Mouse (Mus musculus): ENCODE data around the gene Fam240a. TPM values are rescaled to one million over a fixed set of nuclear protein-coding genes. Genes with fewer than 3 reads are reported as not detected.

The Fam240a gene
- polyA plus RNA-seq, 1 experiment from 2014 or later, result not detected

DNA sequence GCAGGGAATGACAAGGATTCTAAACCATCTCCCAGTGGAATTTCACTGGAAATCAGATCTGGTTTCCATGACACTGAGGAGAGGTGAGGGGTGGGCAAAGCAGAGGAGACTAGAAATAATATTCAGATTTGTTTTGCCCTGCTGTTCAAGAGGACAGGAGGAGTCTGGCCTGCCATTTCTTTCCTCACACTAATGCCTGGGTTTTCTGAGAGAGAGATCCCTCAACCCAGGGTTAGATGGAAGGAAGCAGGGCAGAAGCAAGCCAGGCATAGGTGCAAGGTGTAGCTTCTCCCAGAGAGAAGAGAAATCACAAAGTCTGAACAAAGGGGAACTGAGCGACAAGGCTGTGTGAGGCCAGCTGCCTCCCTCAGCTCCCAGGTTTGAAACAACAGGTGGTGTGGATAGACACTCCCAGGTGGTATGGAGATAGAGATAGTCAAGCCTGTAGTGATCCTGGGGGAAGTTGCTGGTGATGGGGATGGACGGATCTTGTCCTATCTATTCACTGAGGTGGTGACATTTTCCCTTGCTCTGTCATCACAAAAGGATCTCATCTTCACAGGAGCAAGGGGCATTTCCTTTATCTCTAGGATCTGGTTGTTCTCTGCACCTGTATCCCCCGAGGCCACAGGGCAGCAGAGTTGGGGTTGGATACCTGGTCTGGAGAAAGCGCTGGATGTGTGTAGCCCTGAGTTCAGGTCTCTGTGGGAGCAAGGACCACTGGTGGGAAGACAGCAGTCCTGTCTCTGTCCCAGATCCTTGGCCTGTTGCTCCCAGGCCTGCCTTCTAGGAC, 8.6 kb downstream of the Fam240a start:
- H3K4me1 ChIP-seq, result no peaks in the 10 kb centered on the region
- H3K27me3 ChIP-seq (replicated peaks), result no peaks in the 10 kb centered on the region
- H3K9ac ChIP-seq, result no peak overlapping the region
- peaks cover 4% of the 10 kb centered on the region; the same call in 1 of the 2 replicates for H3K9me3 ChIP-seq
- H3K36me3 ChIP-seq, result no peaks in the 10 kb centered on the region
- H3K4me2 ChIP-seq, result no peak overlapping the region
- H3K27ac ChIP-seq (replicated peaks), result no peak overlapping the region
- ATAC-seq (ENCODE audit: extremely low read depth, insufficient number of reproducible peaks, low FRiP score, low TSS enrichment), result no peak
- 65% methylated on average over 4 of the region's 4 CpGs for WGBS
- no peak overlapping the region for H3K4me3 ChIP-seq

DNA sequence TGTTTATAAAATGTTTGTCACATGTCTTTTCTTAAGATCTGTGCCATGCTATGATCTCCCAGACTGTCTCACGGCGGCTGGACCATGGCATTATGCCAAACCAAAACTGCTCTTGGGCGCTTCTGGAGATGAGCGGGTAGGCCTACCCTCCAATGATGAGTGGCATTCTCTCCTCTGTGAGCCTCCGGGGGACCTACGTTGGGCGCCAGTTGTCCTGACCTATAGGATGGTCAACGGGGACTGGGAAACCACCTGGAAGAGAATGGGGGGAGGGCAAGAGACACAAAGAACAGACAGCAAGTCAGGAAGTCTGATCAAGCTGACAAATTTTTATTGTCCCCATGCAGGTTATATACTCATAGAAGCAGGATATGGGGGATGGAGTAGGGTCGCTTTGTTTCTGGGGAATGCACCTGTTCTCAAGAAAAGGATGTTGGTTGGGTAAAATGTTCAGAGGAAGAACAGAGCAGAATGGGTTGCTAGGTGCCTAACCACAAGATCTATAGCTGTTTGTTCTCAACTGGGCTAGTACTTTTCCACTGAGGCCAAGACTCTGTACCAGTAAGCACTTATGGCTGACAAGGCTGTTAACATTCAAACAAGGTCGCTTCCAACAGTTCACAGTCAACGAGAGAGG, 9.3 kb downstream of the Fam240a start:
- Histone ChIP-seq H3K4me3 (no peak overlapping the region), H3K27me3 (replicated peaks) (no peaks in the 10 kb centered on the region), H3K9me3 (peaks cover 4% of the 10 kb centered on the region; the same call in 1 of the 2 replicates), H3K36me3 (no peaks in the 10 kb centered on the region), H3K4me1 (peaks cover 1% of the 10 kb centered on the region; the same call in 1 of the 2 replicates), H3K9ac (no peak overlapping the region), H3K27ac (replicated peaks) (no peak overlapping the region), H3K4me2 (no peak overlapping the region)
- 84% methylated on average over 11 of the region's 11 CpGs for WGBS
- ATAC-seq (ENCODE audit: extremely low read depth, insufficient number of reproducible peaks, low FRiP score, low TSS enrichment), result no peak

DNA sequence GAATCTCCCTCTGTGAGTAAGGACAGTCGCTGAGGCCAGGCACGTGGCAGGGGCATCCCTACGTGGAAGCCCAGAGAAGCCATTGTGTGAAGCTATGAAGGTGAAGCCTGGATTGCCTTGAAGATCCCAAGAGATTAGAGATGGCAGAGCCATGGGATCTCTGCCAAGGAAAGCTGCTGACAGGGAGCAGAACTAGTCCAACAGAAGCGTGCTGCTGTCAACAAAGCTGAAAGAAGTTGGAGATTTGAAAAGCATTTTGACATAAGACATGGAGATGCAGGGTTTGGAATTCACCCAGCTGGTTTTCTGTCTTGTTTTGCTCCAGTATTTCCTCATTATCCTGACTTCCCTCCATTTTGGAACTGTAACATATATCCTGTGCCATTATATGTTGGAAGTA, 14.4 kb downstream of the Fam240a start:
- H3K36me3 ChIP-seq, result no peaks in the 10 kb centered on the region
- H3K4me2 ChIP-seq, result no peak overlapping the region
- WGBS, result 58% methylated on average over 4 of the region's 4 CpGs
- H3K27me3 ChIP-seq (replicated peaks), result peaks cover 8% of the 10 kb centered on the region; the same call in 1 of the 2 replicates
- H3K4me1 ChIP-seq, result peaks cover 8% of the 10 kb centered on the region; the same call in 1 of the 2 replicates
- H3K9me3 ChIP-seq, result peaks cover 4% of the 10 kb centered on the region; the same call in 1 of the 2 replicates
- no peak overlapping the region for H3K4me3 ChIP-seq
- no peak overlapping the region for H3K9ac ChIP-seq
- no peak overlapping the region for H3K27ac ChIP-seq (replicated peaks)
- ATAC-seq (ENCODE audit: extremely low read depth, insufficient number of reproducible peaks, low FRiP score, low TSS enrichment), result no peak

DNA sequence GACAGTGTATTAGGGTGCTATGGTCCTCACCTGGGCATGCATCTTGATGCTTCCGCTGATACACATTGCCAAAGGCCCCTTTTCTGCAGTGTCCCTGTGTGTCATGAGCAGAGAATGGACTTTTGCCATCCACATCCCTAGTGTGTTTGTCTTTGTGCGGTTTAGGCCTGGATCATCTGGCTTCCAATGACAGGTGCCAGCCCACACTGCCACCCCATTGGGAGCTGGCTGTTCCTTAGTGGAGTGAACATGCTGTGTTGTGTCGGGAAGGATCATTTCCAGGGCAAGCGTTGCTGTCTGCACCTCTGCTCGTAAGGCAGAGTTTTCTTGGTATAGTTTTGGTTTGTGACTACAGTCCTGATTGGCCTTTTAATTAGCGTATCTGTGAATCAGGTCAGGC, 15.5 kb downstream of the Fam240a start:
- Histone ChIP-seq H3K4me1 (peaks cover 12% of the 10 kb centered on the region; the same call in 1 of the 2 replicates), H3K4me2 (no peak overlapping the region), H3K36me3 (no peaks in the 10 kb centered on the region), H3K27me3 (replicated peaks) (peaks cover 8% of the 10 kb centered on the region; the same call in 1 of the 2 replicates), H3K9me3 (no peaks in the 10 kb centered on the region), H3K9ac (no peak overlapping the region), H3K4me3 (no peak overlapping the region), H3K27ac (replicated peaks) (no peak overlapping the region)
- WGBS, result 82% methylated on average over 6 of the region's 6 CpGs
- ATAC-seq (ENCODE audit: extremely low read depth, insufficient number of reproducible peaks, low FRiP score, low TSS enrichment), result no peak

DNA sequence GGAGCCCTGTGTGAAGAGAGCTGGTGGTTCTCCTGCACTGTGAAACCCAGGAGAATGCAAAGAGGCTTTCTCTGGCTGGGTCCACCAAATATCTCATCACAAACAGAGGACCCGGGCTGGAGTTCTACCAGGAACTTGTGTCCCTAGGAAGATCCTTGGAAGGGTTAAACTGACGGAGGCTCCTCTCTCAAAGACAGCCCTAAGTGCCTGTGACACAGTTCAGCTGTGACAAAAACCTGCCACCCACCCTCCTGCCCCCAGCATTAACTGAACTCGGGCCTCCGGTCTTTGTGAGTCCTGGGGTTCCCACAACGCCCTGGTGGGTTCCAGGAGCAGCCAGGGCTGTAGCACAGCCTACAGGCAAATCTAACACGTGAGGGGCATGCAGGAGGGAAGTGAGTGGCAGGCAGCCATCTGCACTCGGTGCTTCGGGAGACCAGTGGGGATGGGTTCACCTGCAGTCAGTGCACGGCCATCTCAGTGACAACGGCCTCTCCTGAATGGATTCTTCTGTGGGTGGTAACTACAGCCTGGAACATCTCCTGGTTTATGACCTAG, 17.1 kb downstream of the Fam240a start:
- Histone ChIP-seq H3K27ac (replicated peaks) (no peak overlapping the region), H3K36me3 (no peaks in the 10 kb centered on the region), H3K9me3 (no peaks in the 10 kb centered on the region), H3K27me3 (replicated peaks) (peaks cover 19% of the 10 kb centered on the region), H3K4me3 (no peak overlapping the region), H3K4me2 (no peak overlapping the region), H3K9ac (no peak overlapping the region), H3K4me1 (peaks cover 14% of the 10 kb centered on the region; the same call in 1 of the 2 replicates)
- 39% methylated on average over 10 of the region's 10 CpGs for WGBS
- ATAC-seq (ENCODE audit: extremely low read depth, insufficient number of reproducible peaks, low FRiP score, low TSS enrichment), result no peak

DNA sequence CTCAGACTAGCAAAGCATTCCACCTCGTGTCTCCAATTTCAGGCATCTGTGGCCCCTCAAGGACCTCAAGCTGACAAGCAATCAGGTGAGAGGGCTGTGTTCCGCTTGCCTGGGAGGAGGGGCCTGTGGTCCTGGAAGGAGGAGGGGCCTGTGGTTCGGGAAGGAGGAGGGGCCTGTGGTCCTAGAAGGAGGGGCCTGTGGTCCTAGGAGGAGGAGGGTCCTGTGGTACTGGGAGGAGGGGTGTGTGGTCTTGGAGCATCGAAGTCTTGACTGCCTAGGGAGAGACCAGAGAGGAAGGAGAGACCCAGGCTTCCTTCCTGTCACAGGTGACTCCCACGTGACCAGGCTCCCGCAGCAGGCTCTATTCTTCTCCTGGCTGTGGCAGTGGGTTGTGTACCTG, 20.1 kb downstream of the Fam240a start:
- peak; percentile 11; the same call in 1 of the 2 replicates for ATAC-seq (ENCODE audit: extremely low read depth, insufficient number of reproducible peaks, low FRiP score, low TSS enrichment)
- Histone ChIP-seq H3K36me3 (no peaks in the 10 kb centered on the region), H3K4me3 (no peak overlapping the region), H3K9me3 (no peaks in the 10 kb centered on the region), H3K4me1 (peaks cover 12% of the 10 kb centered on the region; the same call in 1 of the 2 replicates), H3K27me3 (replicated peaks) (peaks cover 36% of the 10 kb centered on the region), H3K27ac (replicated peaks) (no peak overlapping the region), H3K4me2 (peak overlapping the region; percentile 29), H3K9ac (no peak overlapping the region)
- WGBS, result 10% methylated on average over 6 of the region's 6 CpGs

DNA sequence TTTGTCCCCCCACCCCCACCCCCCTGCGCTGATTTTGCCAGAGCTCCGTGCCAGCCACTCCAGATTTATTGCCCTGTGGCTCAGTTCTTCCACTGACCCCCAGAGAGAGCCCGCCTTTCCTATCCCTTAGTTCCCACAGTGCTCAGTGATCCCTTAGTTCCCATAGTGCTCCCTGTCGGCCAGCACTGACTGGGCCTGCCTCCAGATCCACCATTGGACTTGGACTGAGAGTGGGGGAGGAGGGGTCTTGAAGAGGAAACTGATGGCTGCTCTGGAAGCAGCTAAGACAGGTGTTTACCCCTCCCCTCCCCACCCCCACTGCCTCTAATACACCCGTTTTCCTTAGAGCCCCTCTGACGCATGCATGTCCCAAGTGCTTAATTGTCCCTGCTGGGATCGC, 20.7 kb downstream of the Fam240a start:
- H3K4me3 ChIP-seq, result no peak overlapping the region
- no peak overlapping the region for H3K9ac ChIP-seq
- no peaks in the 10 kb centered on the region for H3K9me3 ChIP-seq
- no peak overlapping the region for H3K27ac ChIP-seq (replicated peaks)
- no peaks in the 10 kb centered on the region for H3K36me3 ChIP-seq
- WGBS, result 25% methylated on average over 7 of the region's 7 CpGs
- H3K4me2 ChIP-seq, result peak overlapping the region; percentile 29
- ATAC-seq (ENCODE audit: extremely low read depth, insufficient number of reproducible peaks, low FRiP score, low TSS enrichment), result no peak
- H3K27me3 ChIP-seq (replicated peaks), result peaks cover 36% of the 10 kb centered on the region
- peaks cover 18% of the 10 kb centered on the region; the same call in 1 of the 2 replicates for H3K4me1 ChIP-seq

DNA sequence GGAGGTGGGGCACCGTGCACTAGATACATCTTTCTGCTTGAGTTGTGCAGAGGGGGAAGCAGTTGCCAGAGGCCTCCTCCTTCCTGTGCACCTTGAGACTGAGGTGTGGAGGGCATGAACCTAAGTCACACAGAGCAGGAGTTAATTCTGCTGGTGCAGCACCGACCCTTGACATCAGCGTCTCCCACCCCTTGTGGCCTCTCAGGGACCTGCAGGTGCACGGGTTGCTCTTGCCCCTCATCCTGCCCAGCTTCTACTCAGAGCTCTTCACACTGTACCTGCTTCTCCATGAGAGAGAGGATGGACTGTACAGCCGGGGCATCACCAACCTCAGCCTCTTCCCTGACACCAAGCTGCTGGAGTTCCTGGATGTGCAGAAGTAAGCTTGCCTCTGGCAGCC, 21.2 kb downstream of the Fam240a start:
- H3K9ac ChIP-seq, result no peak overlapping the region
- H3K9me3 ChIP-seq, result no peaks in the 10 kb centered on the region
- H3K4me3 ChIP-seq, result no peak overlapping the region
- H3K4me1 ChIP-seq, result peaks cover 20% of the 10 kb centered on the region
- H3K4me2 ChIP-seq, result no peak overlapping the region
- H3K27me3 ChIP-seq (replicated peaks), result peaks cover 36% of the 10 kb centered on the region
- no peaks in the 10 kb centered on the region for H3K36me3 ChIP-seq
- 52% methylated on average over 5 of the region's 5 CpGs for WGBS
- no peak overlapping the region for H3K27ac ChIP-seq (replicated peaks)
- ATAC-seq (ENCODE audit: extremely low read depth, insufficient number of reproducible peaks, low FRiP score, low TSS enrichment), result no peak

DNA sequence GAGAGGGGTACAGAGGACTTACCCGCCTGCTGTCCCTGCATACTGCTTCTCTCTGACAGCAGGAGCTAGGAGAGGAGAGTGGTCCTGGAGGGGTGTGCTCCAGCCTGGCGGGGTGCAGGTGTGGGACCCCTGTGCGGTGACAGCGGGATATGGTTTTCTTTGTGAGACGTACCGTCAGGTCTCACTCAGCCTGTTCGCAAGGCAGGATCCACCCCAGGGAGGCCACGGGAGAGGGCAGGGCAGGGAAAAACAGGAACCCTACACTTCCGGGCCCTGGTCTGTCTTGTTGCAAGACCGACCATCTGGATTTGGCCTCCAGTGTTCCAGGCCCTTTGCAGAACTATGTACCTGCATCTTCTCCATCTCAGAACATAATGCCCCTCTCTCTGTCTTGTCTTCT, 23.2 kb downstream of the Fam240a start:
- no peaks in the 10 kb centered on the region for H3K9me3 ChIP-seq
- H3K36me3 ChIP-seq, result no peaks in the 10 kb centered on the region
- H3K4me3 ChIP-seq, result no peak overlapping the region
- ATAC-seq (ENCODE audit: extremely low read depth, insufficient number of reproducible peaks, low FRiP score, low TSS enrichment), result no peak
- no peak overlapping the region for H3K9ac ChIP-seq
- no peak overlapping the region for H3K4me2 ChIP-seq
- peaks cover 38% of the 10 kb centered on the region for H3K27me3 ChIP-seq (replicated peaks)
- peaks cover 24% of the 10 kb centered on the region for H3K4me1 ChIP-seq
- H3K27ac ChIP-seq (replicated peaks), result no peak overlapping the region
- 63% methylated on average over 10 of the region's 10 CpGs for WGBS

DNA sequence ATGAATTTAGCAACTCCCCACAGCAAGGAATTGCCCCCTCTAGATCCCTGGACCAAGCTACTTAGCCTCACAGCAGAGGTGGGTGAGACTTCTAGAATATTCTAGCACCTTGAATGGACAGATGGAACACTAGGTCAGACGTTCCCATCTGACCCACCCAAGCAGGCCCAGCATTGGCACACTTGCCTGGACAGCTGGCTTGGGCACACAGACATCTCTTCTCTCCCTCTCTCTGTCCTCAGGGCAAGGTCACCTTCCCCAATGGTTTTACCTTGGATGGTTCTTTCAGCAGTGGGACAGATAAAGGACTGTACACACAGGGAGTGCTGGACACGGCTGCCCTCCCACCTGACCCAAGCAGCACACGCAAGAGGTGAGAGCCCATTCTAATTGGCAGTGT, 24.1 kb downstream of the Fam240a start:
- ATAC-seq (ENCODE audit: extremely low read depth, insufficient number of reproducible peaks, low FRiP score, low TSS enrichment), result no peak
- Histone ChIP-seq H3K4me3 (no peak overlapping the region), H3K9ac (no peak overlapping the region), H3K4me2 (no peak overlapping the region), H3K27me3 (replicated peaks) (peaks cover 33% of the 10 kb centered on the region), H3K27ac (replicated peaks) (no peak overlapping the region), H3K9me3 (no peaks in the 10 kb centered on the region), H3K36me3 (no peaks in the 10 kb centered on the region), H3K4me1 (peaks cover 24% of the 10 kb centered on the region)
- WGBS, result 69% methylated on average over 3 of the region's 3 CpGs

DNA sequence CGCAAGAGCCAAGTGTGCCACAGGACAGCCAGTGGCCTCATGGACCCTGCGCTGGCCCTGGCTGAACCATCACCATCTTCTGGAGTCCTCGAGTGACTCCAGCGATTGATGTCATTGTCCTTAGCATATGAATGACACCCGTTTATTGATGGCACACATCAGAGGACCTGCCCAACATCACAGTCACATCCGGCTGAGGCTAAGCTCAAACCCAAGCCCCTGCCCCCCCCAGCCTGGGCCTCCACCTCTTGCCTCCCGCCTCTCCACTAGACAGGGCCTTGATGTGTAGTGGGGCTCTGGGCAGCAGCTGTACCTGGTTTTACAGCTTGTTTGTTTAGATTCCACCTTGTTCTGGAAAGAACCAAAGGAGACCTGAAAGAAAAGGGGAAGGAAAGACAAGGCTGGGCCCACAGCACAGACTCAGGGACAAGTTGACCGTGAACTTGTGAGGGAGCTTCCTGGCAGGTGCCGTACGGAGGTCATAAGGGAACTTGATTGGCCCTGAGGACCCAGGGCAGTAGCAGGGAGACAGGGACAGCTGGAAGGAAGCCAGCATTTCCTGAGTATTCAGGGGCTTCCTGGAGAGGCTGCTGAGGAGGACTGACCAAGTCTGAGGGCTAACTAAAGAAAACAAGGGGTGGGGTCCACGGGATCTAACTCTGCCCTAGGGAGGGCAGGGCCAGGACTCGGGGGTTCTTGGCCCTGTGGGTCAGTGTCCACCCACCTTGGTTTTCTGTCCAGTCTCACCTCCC, 25.4 kb downstream of the Fam240a start:
- Histone ChIP-seq H3K4me2 (no peak overlapping the region), H3K4me3 (no peak overlapping the region), H3K9me3 (no peaks in the 10 kb centered on the region), H3K9ac (no peak overlapping the region), H3K27me3 (replicated peaks) (peaks cover 33% of the 10 kb centered on the region), H3K36me3 (no peaks in the 10 kb centered on the region), H3K4me1 (peaks cover 20% of the 10 kb centered on the region), H3K27ac (replicated peaks) (no peak overlapping the region)
- WGBS, result 70% methylated on average over 12 of the region's 12 CpGs
- no peak for ATAC-seq (ENCODE audit: extremely low read depth, insufficient number of reproducible peaks, low FRiP score, low TSS enrichment)
